Comparison of ENCODE assay signal across 23 mouse cellular contexts in genomic region chr14:45304389-45304788, GRCm38 (mm10). TPM values are rescaled to one million over a fixed set of nuclear protein-coding genes. Genes with fewer than 3 reads are reported as not detected.
DNase-seq lines count a peak whose midpoint lies in the region; ATAC-seq and TF ChIP-seq lines count a peak whose summit lies in the region.
"Had no signal": no experiment of that assay in that cellular context is flagged by ENCODE, and none has a peak within 500 bp of the region (broad histone marks: within the 10 kb centered on the region; RNA-seq: fewer than 3 reads in every experiment).

No protein-coding gene starts in this region.

- peak; percentile 13; the same call in 1 of the 2 replicates for TF ChIP-seq CTCF in liver, embryonic 14.5 days (IDR thresholded peaks at IDR 0.05; ENCODE audit: low read depth)
- TF ChIP-seq CTCF in E14TG2a.4 (conservative IDR thresholded peaks at IDR 0.05; ENCODE audit: low read length), result 0 out of 2 replicates have a peak, but pooled peaks have one; percentile 3
- peak; percentile 19; the same call in 1 of the 2 replicates for TF ChIP-seq CTCF in brain, embryonic 14.5 days (IDR thresholded peaks at IDR 0.05; ENCODE audit: borderline replicate concordance, extremely low read depth, insufficient read depth, insufficient read length)

- WGBS in hindbrain, embryonic 12.5 days, result 63% methylated on average over 4 of the region's 4 CpGs
- WGBS in hindbrain, embryonic 14.5 days, result 54% methylated on average over 4 of the region's 4 CpGs
- 75% methylated on average over 4 of the region's 4 CpGs for WGBS in liver, embryonic 14.5 days (ENCODE audit: insufficient replicate concordance)

- DNase-seq in hindbrain, embryonic 14.5 days (ENCODE audit: low spot score), result no peak
- DNase-seq in liver, embryonic 14.5 days (ENCODE audit: low read depth in 3 of 3, low spot score in 3 of 3), result no peak
- DNase-seq in liver, result no peak
- peak; percentile 39 for DNase-seq in brain, embryonic 14.5 days (ENCODE audit: low read depth)
- no peak for DNase-seq in right cerebral cortex, adult 2 months (ENCODE audit: low spot score in 2 of 2)
- DNase-seq: adrenal gland, adult 8-10 months; B cell, adult 2 months; cerebellum, adult 8-10 months; gastrocnemius, postnatal 25 days; heart, adult 18-20 months; heart, postnatal 14 days; kidney, adult 18-20 months; liver, embryonic 13.5 days; lung, embryonic 14.5 days; thymus, adult 2 months; thymus, postnatal 4 days had no signal

- no peaks in the 10 kb centered on the region for H3K4me1 ChIP-seq in hindbrain, embryonic 12.5 days
- no peaks in the 10 kb centered on the region for H3K4me1 ChIP-seq in hindbrain, embryonic 14.5 days (replicated peaks; ENCODE audit: control insufficient read depth, insufficient read depth, low read length)
- peaks cover 0 to 6% of the 10 kb centered on the region in 2 experiments; a peak in 1 of 4 replicates for H3K4me1 ChIP-seq in liver, embryonic 14.5 days (replicated peaks; ENCODE audit: control insufficient read depth in 2 of 2, insufficient read depth in 2 of 2, low read length in 1 of 2)
- H3K4me1 ChIP-seq in E14TG2a.4 (replicated peaks; ENCODE audit: low read depth, low read length), result peaks cover 14% of the 10 kb centered on the region
- H3K4me1 ChIP-seq: forebrain, embryonic 13.5 days; limb, embryonic 13.5 days had no signal

- TF ChIP-seq EP300 in liver, embryonic 14.5 days (IDR thresholded peaks at IDR 0.05; ENCODE audit: low read depth), result no peak

- no peak overlapping the region for H3K27ac ChIP-seq in hindbrain, embryonic 12.5 days
- no peak overlapping the region for H3K27ac ChIP-seq in hindbrain, embryonic 14.5 days
- H3K27ac ChIP-seq in liver, embryonic 14.5 days, result no peak overlapping the region
- H3K27ac ChIP-seq: forebrain, embryonic 13.5 days; heart, embryonic 13.5 days; limb, embryonic 13.5 days; liver, embryonic 13.5 days had no signal

- no peak overlapping the region for H3K4me2 ChIP-seq in hindbrain, embryonic 12.5 days (replicated peaks)
- no peak overlapping the region for H3K4me2 ChIP-seq in hindbrain, embryonic 14.5 days (replicated peaks)
- no peak overlapping the region for H3K4me2 ChIP-seq in liver, embryonic 14.5 days (ENCODE audit: low read depth)
- H3K4me2 ChIP-seq: forebrain, embryonic 13.5 days; heart, embryonic 13.5 days; limb, embryonic 13.5 days; liver, embryonic 13.5 days; lung, embryonic 14.5 days had no signal

- no peak overlapping the region for H3K9ac ChIP-seq in hindbrain, embryonic 12.5 days
- no peak overlapping the region for H3K9ac ChIP-seq in hindbrain, embryonic 14.5 days
- no peak overlapping the region for H3K9ac ChIP-seq in liver, embryonic 14.5 days (replicated peaks)
- H3K9ac ChIP-seq: forebrain, embryonic 13.5 days; heart, embryonic 13.5 days; limb, embryonic 13.5 days; liver, embryonic 13.5 days; lung, embryonic 14.5 days had no signal

- no peaks in the 10 kb centered on the region for H3K9me3 ChIP-seq in hindbrain, embryonic 12.5 days (replicated peaks)
- H3K9me3 ChIP-seq in hindbrain, embryonic 14.5 days (ENCODE audit: control insufficient read depth, low read length), result no peaks in the 10 kb centered on the region
- no peaks in the 10 kb centered on the region for H3K9me3 ChIP-seq in liver, embryonic 14.5 days (ENCODE audit: control insufficient read depth, low read length)
- H3K9me3 ChIP-seq in E14TG2a.4 (ENCODE audit: low read length), result no peaks in the 10 kb centered on the region
- H3K9me3 ChIP-seq: forebrain, embryonic 13.5 days; heart, embryonic 13.5 days; limb, embryonic 13.5 days; liver, embryonic 13.5 days had no signal

- no peak for TF ChIP-seq POLR2A in brain, embryonic 14.5 days (IDR thresholded peaks at IDR 0.05; ENCODE audit: borderline replicate concordance, extremely low read depth, insufficient read depth, insufficient read length, poor library complexity, severe bottlenecking)

- peaks cover 4% of the 10 kb centered on the region; the same call in 1 of the 2 replicates for H3K27me3 ChIP-seq in hindbrain, embryonic 12.5 days
- no peaks in the 10 kb centered on the region for H3K27me3 ChIP-seq in hindbrain, embryonic 14.5 days (ENCODE audit: control insufficient read depth, insufficient read depth, low read length)
- H3K27me3 ChIP-seq in liver, embryonic 14.5 days (ENCODE audit: control insufficient read depth, insufficient read depth, low read length), result no peaks in the 10 kb centered on the region
- no peaks in the 10 kb centered on the region for H3K27me3 ChIP-seq in E14TG2a.4 (ENCODE audit: insufficient read depth, low read length)
- H3K27me3 ChIP-seq: CH12.LX; forebrain, embryonic 13.5 days; heart, embryonic 13.5 days; limb, embryonic 13.5 days; liver, embryonic 13.5 days had no signal

- peak; percentile 68; the same call in 1 of the 2 replicates for ATAC-seq in hindbrain, embryonic 12.5 days (ENCODE audit: low FRiP score)
- ATAC-seq in hindbrain, embryonic 14.5 days (ENCODE audit: low FRiP score), result no peak
- no peak for ATAC-seq in liver, embryonic 14.5 days (ENCODE audit: insufficient read depth)
- ATAC-seq: activated CD4-positive, CD25-positive, alpha-beta regulatory T cell, adult 4 months had no signal

- H3K4me3 ChIP-seq in hindbrain, embryonic 12.5 days, result no peak overlapping the region
- H3K4me3 ChIP-seq in hindbrain, embryonic 14.5 days (replicated peaks; ENCODE audit: low read length), result no peak overlapping the region
- H3K4me3 ChIP-seq in liver, embryonic 14.5 days (ENCODE audit: insufficient read depth in 1 of 2, low read depth in 2 of 2, low read length in 2 of 2), result no peak overlapping the region
- no peak overlapping the region for H3K4me3 ChIP-seq in E14TG2a.4 (replicated peaks; ENCODE audit: low read length)
- H3K4me3 ChIP-seq: forebrain, embryonic 13.5 days; heart, embryonic 13.5 days; limb, embryonic 13.5 days; liver, embryonic 13.5 days had no signal

- H3K36me3 ChIP-seq in hindbrain, embryonic 12.5 days, result peaks cover 13% of the 10 kb centered on the region
- H3K36me3 ChIP-seq in hindbrain, embryonic 14.5 days (replicated peaks; ENCODE audit: control insufficient read depth, insufficient read depth), result peaks cover 49% of the 10 kb centered on the region
- H3K36me3 ChIP-seq in liver, embryonic 14.5 days (replicated peaks; ENCODE audit: control insufficient read depth, insufficient read depth, low read depth), result peaks cover 42% of the 10 kb centered on the region
- H3K36me3 ChIP-seq in E14TG2a.4 (ENCODE audit: insufficient read depth, low read length), result peaks cover 64% of the 10 kb centered on the region

RNA-seq across cellular contexts. Expression of gene Ero1l, which starts 14.2 kb away (rescaled TPM):
- 40.9 and 41.2 TPM in 2 replicates for polyA plus RNA-seq in hindbrain, embryonic 12.5 days (2016; fragmentation: Nextera tagmentation; extraction: Ambion mirVana)
- 23.2 and 25.3 TPM in 2 replicates for polyA plus RNA-seq in hindbrain, embryonic 14.5 days (2014; fragmentation: Nextera tagmentation; extraction: Ambion mirVana)
- polyA plus RNA-seq in liver, embryonic 14.5 days (2012; rRNA removed), result 10.2 and 12.1 TPM in 2 replicates
- 25.6 and 30.4 TPM in 2 replicates for polyA plus RNA-seq in liver, embryonic 14.5 days (2014; fragmentation: Nextera tagmentation; extraction: Ambion mirVana)
- polyA plus RNA-seq in brain, embryonic 14.5 days (2012; rRNA removed), result 20.2 and 23.4 TPM in 2 replicates

RNA-seq across cellular contexts. Expression of gene Psmc6, which starts 25.2 kb away (rescaled TPM):
- polyA plus RNA-seq in hindbrain, embryonic 12.5 days (2016; fragmentation: Nextera tagmentation; extraction: Ambion mirVana), result 197 and 206 TPM in 2 replicates
- polyA plus RNA-seq in hindbrain, embryonic 14.5 days (2014; fragmentation: Nextera tagmentation; extraction: Ambion mirVana), result 169 and 182 TPM in 2 replicates
- polyA plus RNA-seq in liver, embryonic 14.5 days (2012; rRNA removed), result 29.4 and 58.1 TPM in 2 replicates
- 113 and 115 TPM in 2 replicates for polyA plus RNA-seq in liver, embryonic 14.5 days (2014; fragmentation: Nextera tagmentation; extraction: Ambion mirVana)
- polyA plus RNA-seq in brain, embryonic 14.5 days (2012; rRNA removed), result 116 and 132 TPM in 2 replicates

RNA-seq across cellular contexts. Expression of gene Styx, which starts 46.5 kb away (rescaled TPM):
- polyA plus RNA-seq in hindbrain, embryonic 12.5 days (2016; fragmentation: Nextera tagmentation; extraction: Ambion mirVana), result 46.2 and 58.4 TPM in 2 replicates
- polyA plus RNA-seq in hindbrain, embryonic 14.5 days (2014; fragmentation: Nextera tagmentation; extraction: Ambion mirVana), result 69.1 and 72.1 TPM in 2 replicates
- 2.4 and 3.8 TPM in 2 replicates for polyA plus RNA-seq in liver, embryonic 14.5 days (2012; rRNA removed)
- 15.5 and 21.3 TPM in 2 replicates for polyA plus RNA-seq in liver, embryonic 14.5 days (2014; fragmentation: Nextera tagmentation; extraction: Ambion mirVana)
- 22.9 and 25.4 TPM in 2 replicates for polyA plus RNA-seq in brain, embryonic 14.5 days (2012; rRNA removed)
